Mouse (Mus musculus): ENCODE data around the gene Cmtr2. TPM values are rescaled to one million over a fixed set of nuclear protein-coding genes. Genes with fewer than 3 reads are reported as not detected.

The Cmtr2 gene
- polyA plus RNA-seq, 1 experiment from 2014 or later = 14.6 TPM

Other genes with a start within 250 kb of the Cmtr2 start
- 0.14 TPM in 1 of 2 replicates, not detected in the other for gene Tat, start 225.2 kb upstream of the Cmtr2 start, polyA plus RNA-seq (2015; fragmentation: Nextera tagmentation; extraction: Ambion mirVana)
- gene Chst4, start 175.9 kb upstream of the Cmtr2 start, polyA plus RNA-seq (2015; fragmentation: Nextera tagmentation; extraction: Ambion mirVana) = not detected in 2 replicates
- gene Zfp612, start 135.9 kb upstream of the Cmtr2 start, polyA plus RNA-seq (2015; fragmentation: Nextera tagmentation; extraction: Ambion mirVana) = 19.4 and 24.3 TPM in 2 replicates
- gene Gm21964, start 114.5 kb upstream of the Cmtr2 start, polyA plus RNA-seq (2015; fragmentation: Nextera tagmentation; extraction: Ambion mirVana) = not detected in 2 replicates
- gene Gm17720, start 112.9 kb upstream of the Cmtr2 start, polyA plus RNA-seq (2015; fragmentation: Nextera tagmentation; extraction: Ambion mirVana) = not detected in 2 replicates
- 58.7 and 93.1 TPM in 2 replicates for gene Calb2, start 47.5 kb upstream of the Cmtr2 start, polyA plus RNA-seq (2015; fragmentation: Nextera tagmentation; extraction: Ambion mirVana)
- 0.32 and 0.52 TPM in 2 replicates for gene Hydin, start 51.3 kb downstream of the Cmtr2 start, polyA plus RNA-seq (2015; fragmentation: Nextera tagmentation; extraction: Ambion mirVana)

All from forebrain, embryonic 16.5 days (tissue).